Mouse (Mus musculus): Measurements from ENCODE around the gene Igf1. TPM values are rescaled to one million over a fixed set of nuclear protein-coding genes. Genes with fewer than 3 reads are reported as not detected.
A peak's percentile ranks its signal among the peaks of the same experiment; 100 is the strongest.

Igf1 gene
- polyA plus RNA-seq, 1 experiment: 0.48 TPM

DNA sequence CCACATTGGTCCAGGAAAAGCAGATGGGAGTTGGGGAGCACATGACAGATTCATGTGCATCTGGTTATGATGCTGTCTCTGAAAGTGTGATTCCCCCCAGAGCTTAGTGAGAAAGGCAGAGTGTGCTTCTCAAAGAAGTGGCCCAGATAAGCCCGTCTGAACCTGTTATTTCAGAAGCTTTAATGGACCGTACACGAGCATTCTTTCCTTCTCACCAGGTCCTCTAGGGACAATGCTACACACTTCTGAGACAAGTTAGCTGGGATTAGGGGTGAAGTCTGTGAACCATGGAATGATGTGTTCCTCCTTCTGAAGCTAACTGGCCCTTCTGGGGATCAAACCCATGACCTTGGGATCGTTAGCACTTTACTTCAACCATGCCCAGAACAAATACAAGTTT, 90.1 kb downstream of the Igf1 start:
- TF ChIP-seq TCF12 (IDR thresholded peaks at IDR 0.05; ENCODE audit: insufficient read depth, poor library complexity, severe bottlenecking): no peak
- TF ChIP-seq MYOG (IDR thresholded peaks at IDR 0.05; ENCODE audit: control insufficient read depth in 1 of 3, insufficient read depth in 1 of 3, insufficient read length in 2 of 3, low read depth in 2 of 3): no peak
- no peak for TF ChIP-seq USF1 (IDR thresholded peaks at IDR 0.05; ENCODE audit: low read depth)
- TF ChIP-seq MAX (IDR thresholded peaks at IDR 0.05; ENCODE audit: low read depth): no peak
- TF ChIP-seq TCF3 (IDR thresholded peaks at IDR 0.05; ENCODE audit: insufficient read length, low read depth): no peak
- TF ChIP-seq SRF (IDR thresholded peaks at IDR 0.05; ENCODE audit: control insufficient read depth, insufficient read length, low read depth): no peak
- TF ChIP-seq E2F4 (IDR thresholded peaks at IDR 0.05; ENCODE audit: insufficient read depth): no peak
- TF ChIP-seq CEBPB (IDR thresholded peaks at IDR 0.05; ENCODE audit: insufficient read depth, poor library complexity, severe bottlenecking): no peak
- no peak for TF ChIP-seq POLR2AphosphoS2 (IDR thresholded peaks at IDR 0.05; ENCODE audit: insufficient read length, low read depth)
- TF ChIP-seq POLR2A (IDR thresholded peaks at IDR 0.05; ENCODE audit: insufficient read length, low read depth): no peak
- no peak for TF ChIP-seq MYOD1 (IDR thresholded peaks at IDR 0.05; ENCODE audit: control insufficient read depth in 1 of 3, insufficient read length in 2 of 3, low read depth in 2 of 3)
- TF ChIP-seq REST (IDR thresholded peaks at IDR 0.05; ENCODE audit: insufficient read depth, insufficient read length): no peak
- no peaks in the 10 kb centered on the region for H3K27me3 ChIP-seq (ENCODE audit: control insufficient read depth, insufficient read depth, insufficient read length)
- H3K4me2 ChIP-seq (ENCODE audit: low read depth): no peak overlapping the region
- H3K4me3 ChIP-seq: no peak overlapping the region
- H3K36me3 ChIP-seq (ENCODE audit: control insufficient read depth, insufficient read depth): no peaks in the 10 kb centered on the region
- no peaks in the 10 kb centered on the region for H3K79me2 ChIP-seq (ENCODE audit: control insufficient read depth, insufficient read depth)
- no peak overlapping the region for H3ac ChIP-seq (ENCODE audit: control insufficient read depth, insufficient read length)

DNA sequence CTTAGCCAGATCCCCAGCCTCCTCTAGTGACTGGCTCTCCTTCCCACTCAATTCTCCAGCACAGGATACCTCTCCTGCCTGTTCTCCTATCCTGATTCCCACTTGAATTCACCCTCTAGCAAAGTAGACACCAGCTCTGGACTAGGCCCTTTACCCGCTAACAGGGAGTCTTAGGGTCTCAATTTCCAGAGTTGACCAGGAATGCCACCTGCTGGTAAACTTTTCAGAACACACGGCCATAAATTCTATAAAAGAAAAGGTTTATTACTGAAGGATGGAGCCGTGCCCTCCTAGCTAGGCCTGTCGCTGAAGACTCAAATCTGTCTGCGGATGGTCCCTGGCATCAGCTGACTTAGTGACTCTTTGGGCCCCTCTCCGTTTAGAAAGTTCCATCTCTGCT, 113.5 kb downstream of the Igf1 start:
- Histone ChIP-seq H3K79me2 (ENCODE audit: control insufficient read depth, insufficient read depth) (no peaks in the 10 kb centered on the region), H3ac (ENCODE audit: control insufficient read depth, insufficient read length) (no peak overlapping the region), H3K4me2 (ENCODE audit: low read depth) (no peak overlapping the region), H3K4me3 (no peak overlapping the region), H3K27me3 (ENCODE audit: control insufficient read depth, insufficient read depth, insufficient read length) (no peaks in the 10 kb centered on the region), H3K36me3 (ENCODE audit: control insufficient read depth, insufficient read depth) (no peaks in the 10 kb centered on the region)
- TF ChIP-seq MYOG (IDR thresholded peaks at IDR 0.05; ENCODE audit: control insufficient read depth in 1 of 3, insufficient read depth in 1 of 3, insufficient read length in 2 of 3, low read depth in 2 of 3): no peak
- no peak for TF ChIP-seq E2F4 (IDR thresholded peaks at IDR 0.05; ENCODE audit: insufficient read depth)
- no peak for TF ChIP-seq SRF (IDR thresholded peaks at IDR 0.05; ENCODE audit: control insufficient read depth, insufficient read length, low read depth)
- TF ChIP-seq CEBPB (IDR thresholded peaks at IDR 0.05; ENCODE audit: insufficient read depth, poor library complexity, severe bottlenecking): no peak
- TF ChIP-seq MYOD1 (IDR thresholded peaks at IDR 0.05; ENCODE audit: control insufficient read depth in 1 of 3, insufficient read length in 2 of 3, low read depth in 2 of 3): no peak
- TF ChIP-seq POLR2A (IDR thresholded peaks at IDR 0.05; ENCODE audit: insufficient read length, low read depth): no peak
- TF ChIP-seq MAX (IDR thresholded peaks at IDR 0.05; ENCODE audit: low read depth): no peak
- TF ChIP-seq USF1 (IDR thresholded peaks at IDR 0.05; ENCODE audit: low read depth): no peak
- TF ChIP-seq REST (IDR thresholded peaks at IDR 0.05; ENCODE audit: insufficient read depth, insufficient read length): no peak
- no peak for TF ChIP-seq TCF12 (IDR thresholded peaks at IDR 0.05; ENCODE audit: insufficient read depth, poor library complexity, severe bottlenecking)
- no peak for TF ChIP-seq POLR2AphosphoS2 (IDR thresholded peaks at IDR 0.05; ENCODE audit: insufficient read length, low read depth)
- no peak for TF ChIP-seq TCF3 (IDR thresholded peaks at IDR 0.05; ENCODE audit: insufficient read length, low read depth)

DNA sequence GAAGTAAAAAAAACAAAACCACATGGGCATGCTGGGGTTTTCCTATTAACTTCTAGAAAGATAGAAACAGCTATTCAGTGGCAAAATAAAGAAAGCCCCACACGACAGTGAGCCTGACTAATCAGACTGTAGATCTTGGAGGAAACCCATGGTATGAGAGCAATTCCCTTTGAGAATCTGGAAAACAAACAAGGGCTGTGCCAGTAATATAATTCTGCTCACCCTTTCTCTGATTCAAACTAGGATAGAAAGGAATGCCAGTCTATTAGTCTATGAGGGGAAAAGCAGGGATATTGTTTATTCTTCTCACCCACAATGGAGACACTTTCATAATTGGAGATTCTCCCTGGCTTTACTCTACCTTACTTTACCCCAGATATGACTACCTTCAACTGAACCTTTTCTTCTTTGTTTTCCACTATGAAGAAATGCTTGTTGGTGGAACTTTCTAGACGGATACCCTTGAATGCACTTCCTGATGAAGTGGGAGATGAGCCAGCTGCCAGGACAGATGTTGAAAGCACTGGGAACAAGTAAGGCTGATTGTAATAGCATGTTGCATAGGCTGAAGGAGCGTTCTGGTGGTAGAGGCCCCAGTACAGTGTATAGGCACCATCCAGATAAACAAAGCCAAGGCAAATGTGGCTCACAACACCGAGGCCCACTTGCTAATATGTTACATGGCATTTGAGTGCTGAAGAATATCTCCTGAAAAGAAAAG, 116.0 kb downstream of the Igf1 start:
- TF ChIP-seq TCF12 (IDR thresholded peaks at IDR 0.05; ENCODE audit: insufficient read depth, poor library complexity, severe bottlenecking) (no peak), REST (IDR thresholded peaks at IDR 0.05; ENCODE audit: insufficient read depth, insufficient read length) (no peak), E2F4 (IDR thresholded peaks at IDR 0.05; ENCODE audit: insufficient read depth) (no peak), TCF3 (IDR thresholded peaks at IDR 0.05; ENCODE audit: insufficient read length, low read depth) (no peak), CEBPB (IDR thresholded peaks at IDR 0.05; ENCODE audit: insufficient read depth, poor library complexity, severe bottlenecking) (no peak), POLR2A (IDR thresholded peaks at IDR 0.05; ENCODE audit: insufficient read length, low read depth) (no peak), MAX (IDR thresholded peaks at IDR 0.05; ENCODE audit: low read depth) (no peak)
- Histone ChIP-seq H3ac (ENCODE audit: control insufficient read depth, insufficient read length) (no peak overlapping the region), H3K4me2 (ENCODE audit: low read depth) (no peak overlapping the region), H3K36me3 (ENCODE audit: control insufficient read depth, insufficient read depth) (no peaks in the 10 kb centered on the region), H3K79me2 (ENCODE audit: control insufficient read depth, insufficient read depth) (no peaks in the 10 kb centered on the region), H3K27me3 (ENCODE audit: control insufficient read depth, insufficient read depth, insufficient read length) (no peaks in the 10 kb centered on the region), H3K4me3 (no peak overlapping the region)

DNA sequence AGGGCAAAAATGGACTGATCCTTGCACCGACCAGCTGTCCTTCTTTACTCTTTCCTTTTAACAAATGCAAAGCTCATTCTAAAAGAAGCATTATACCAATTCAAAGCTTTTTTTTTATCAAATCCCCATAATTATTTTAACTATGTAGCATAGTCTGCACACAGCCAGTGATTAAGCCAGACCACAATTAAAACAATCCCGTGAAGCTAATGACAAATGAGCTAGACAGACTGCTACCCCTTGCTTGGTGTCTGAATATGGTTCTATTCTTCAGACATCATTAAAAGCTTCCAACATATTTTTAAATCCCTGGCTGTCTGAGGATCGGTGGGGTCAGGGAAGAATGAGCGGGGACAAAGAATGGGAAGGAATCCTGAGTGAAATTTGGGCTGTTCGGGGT, 127.3 kb downstream of the Igf1 start:
- H3K4me2 ChIP-seq (ENCODE audit: low read depth): no peak overlapping the region

DNA sequence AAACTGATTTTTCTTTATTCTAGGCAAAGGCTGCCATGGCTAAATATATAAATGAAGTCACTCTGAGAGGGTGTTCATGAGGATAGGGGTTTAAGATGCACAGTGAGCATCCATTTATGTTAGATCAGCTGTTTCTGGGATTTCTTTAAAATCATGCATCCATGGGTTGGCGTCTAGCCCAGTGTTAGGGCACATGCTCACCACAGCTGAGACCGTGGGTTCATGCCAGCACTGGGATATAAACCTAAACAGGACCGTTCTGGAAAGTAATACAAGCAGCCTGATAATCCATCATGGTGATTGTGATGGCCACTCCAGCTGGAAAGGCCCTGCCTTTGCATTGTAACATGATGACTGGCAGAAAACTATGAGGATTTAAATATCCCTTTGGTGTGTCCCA, 128.1 kb downstream of the Igf1 start:
- Histone ChIP-seq H3K4me3 (no peak overlapping the region), H3K27me3 (ENCODE audit: control insufficient read depth, insufficient read depth, insufficient read length) (no peaks in the 10 kb centered on the region), H3ac (ENCODE audit: control insufficient read depth, insufficient read length) (no peak overlapping the region), H3K79me2 (ENCODE audit: control insufficient read depth, insufficient read depth) (no peaks in the 10 kb centered on the region), H3K4me2 (ENCODE audit: low read depth) (no peak overlapping the region), H3K36me3 (ENCODE audit: control insufficient read depth, insufficient read depth) (no peaks in the 10 kb centered on the region)
- peak; percentile 23 for TF ChIP-seq USF1 (IDR thresholded peaks at IDR 0.05; ENCODE audit: low read depth)
- no peak for TF ChIP-seq MAX (IDR thresholded peaks at IDR 0.05; ENCODE audit: low read depth)
- TF ChIP-seq MYOD1 (IDR thresholded peaks at IDR 0.05; ENCODE audit: control insufficient read depth in 1 of 3, insufficient read length in 2 of 3, low read depth in 2 of 3): peak in 2 of 3 experiments; percentile 13 to 25

More for the DNA sequence above, 127.3 kb downstream of the Igf1 start:
- TF ChIP-seq MAX (IDR thresholded peaks at IDR 0.05; ENCODE audit: low read depth) (no peak), TCF12 (IDR thresholded peaks at IDR 0.05; ENCODE audit: insufficient read depth, poor library complexity, severe bottlenecking) (no peak), E2F4 (IDR thresholded peaks at IDR 0.05; ENCODE audit: insufficient read depth) (no peak), MYOG (IDR thresholded peaks at IDR 0.05; ENCODE audit: control insufficient read depth in 1 of 3, insufficient read depth in 1 of 3, insufficient read length in 2 of 3, low read depth in 2 of 3) (no peak), REST (IDR thresholded peaks at IDR 0.05; ENCODE audit: insufficient read depth, insufficient read length) (no peak)
- no peak overlapping the region for H3K4me3 ChIP-seq
- no peaks in the 10 kb centered on the region for H3K79me2 ChIP-seq (ENCODE audit: control insufficient read depth, insufficient read depth)
- H3K36me3 ChIP-seq (ENCODE audit: control insufficient read depth, insufficient read depth): no peaks in the 10 kb centered on the region
- H3K27me3 ChIP-seq (ENCODE audit: control insufficient read depth, insufficient read depth, insufficient read length): no peaks in the 10 kb centered on the region
- H3ac ChIP-seq (ENCODE audit: control insufficient read depth, insufficient read length): no peak overlapping the region

Other genes with a start within 250 kb of the Igf1 start
- 0.07 TPM for gene Pmch, start 232.8 kb downstream of the Igf1 start, polyA plus RNA-seq (2012; fragmentation: generic; extraction: Trizol)

All from myocyte (in vitro differentiated cells).